Mouse (Mus musculus) stomach, embryonic 15.5 days (tissue): ENCODE measurements around the gene Pcgf1. TPM values are rescaled to one million over a fixed set of nuclear protein-coding genes. Genes with fewer than 3 reads are reported as not detected.

Source experiments
- ATAC-seq: fragments of 200-750 bp; cut with Nextera tagmentation; 2 replicates; pipeline ENCODE4 v1.8.0; 2017; ENCODE audit warnings: low read depth, moderate number of reproducible peaks, moderate TSS enrichment; ENCODE audit not compliant: insufficient read depth, low FRiP score
- H3K27ac ChIP-seq: fragments of 300-500 bp; sonication (generic); 2 replicates; pipeline ENCODE4 v1.5.1; 2015; ENCODE audit warnings: mild to moderate bottlenecking, inconsistent platforms
- H3K27me3 ChIP-seq: fragments of 300-500 bp; sonication (generic); replicated peaks from 2 replicates; pipeline ENCODE4 v1.6.1; 2015; ENCODE audit warnings: inconsistent platforms
- H3K36me3 ChIP-seq: fragments of 300-500 bp; sonication (generic); 2 replicates; pipeline ENCODE4 v1.6.1; 2015; ENCODE audit warnings: inconsistent platforms
- H3K4me1 ChIP-seq: fragments of 300-500 bp; sonication (generic); 2 replicates; pipeline ENCODE4 v1.6.1; 2015; ENCODE audit warnings: inconsistent platforms
- H3K4me2 ChIP-seq: fragments of 300-500 bp; sonication (generic); 2 replicates; pipeline ENCODE4 v1.6.1; 2015; ENCODE audit warnings: mild to moderate bottlenecking, inconsistent platforms
- H3K4me3 ChIP-seq: fragments of 300-500 bp; sonication (generic); replicated peaks from 2 replicates; pipeline ENCODE4 v1.5.1; 2015; ENCODE audit warnings: inconsistent platforms
- H3K9ac ChIP-seq: fragments of 300-500 bp; sonication (generic); 2 replicates; pipeline ENCODE4 v1.6.1; 2015; ENCODE audit warnings: inconsistent platforms
- H3K9me3 ChIP-seq: fragments of 300-500 bp; sonication (generic); 2 replicates; pipeline ENCODE4 v1.6.1; 2016; ENCODE audit warnings: inconsistent platforms
- WGBS: fragments of 180-500 bp; shearing (Covaris S2); methylation state at CpG from one replicate; pipeline ENCODE4 v1.1.7; 2015; 5-methylcytosine and 5-hydroxymethylcytosine counted together
- polyA plus RNA-seq: library from polyadenylated mRNA; unstranded; fragments of >200 nt; fragmentation: Nextera tagmentation; extraction: Ambion mirVana; gene quantifications from 2 replicates; pipeline ENCODE4 v1.2.1, GENCODE M21; 2015

The Pcgf1 gene
- polyA plus RNA-seq, 1 experiment from 2014 or later = 34.6 TPM

DNA sequence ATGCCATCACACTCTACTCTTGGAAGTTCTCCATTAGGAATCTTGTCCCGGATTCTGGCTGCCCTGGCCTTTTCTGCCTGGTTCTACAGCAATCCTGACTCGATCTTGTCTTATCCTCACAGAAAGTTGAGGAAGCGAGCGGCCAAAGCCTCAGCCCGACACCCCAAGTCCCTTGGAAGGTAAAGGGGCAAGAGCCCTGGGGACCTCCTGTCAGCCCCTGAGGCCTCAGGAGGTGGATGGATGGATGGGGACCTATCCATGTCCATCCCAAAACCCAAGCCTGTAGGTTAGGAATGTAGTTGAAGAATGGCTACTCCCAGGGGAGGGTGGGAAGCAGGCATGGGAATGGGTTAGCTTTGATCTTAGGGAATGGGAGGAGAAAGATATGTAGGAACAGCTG, 33.7 kb upstream of the Pcgf1 start:
- ATAC-seq = no peak
- H3K4me1 ChIP-seq = no peaks in the 10 kb centered on the region
- no peak overlapping the region for H3K9ac ChIP-seq
- H3K36me3 ChIP-seq = no peaks in the 10 kb centered on the region
- H3K27ac ChIP-seq = no peak overlapping the region
- no peaks in the 10 kb centered on the region for H3K27me3 ChIP-seq
- WGBS = 87% methylated on average over 5 of the region's 5 CpGs
- no peaks in the 10 kb centered on the region for H3K9me3 ChIP-seq
- no peak overlapping the region for H3K4me2 ChIP-seq
- no peak overlapping the region for H3K4me3 ChIP-seq

DNA sequence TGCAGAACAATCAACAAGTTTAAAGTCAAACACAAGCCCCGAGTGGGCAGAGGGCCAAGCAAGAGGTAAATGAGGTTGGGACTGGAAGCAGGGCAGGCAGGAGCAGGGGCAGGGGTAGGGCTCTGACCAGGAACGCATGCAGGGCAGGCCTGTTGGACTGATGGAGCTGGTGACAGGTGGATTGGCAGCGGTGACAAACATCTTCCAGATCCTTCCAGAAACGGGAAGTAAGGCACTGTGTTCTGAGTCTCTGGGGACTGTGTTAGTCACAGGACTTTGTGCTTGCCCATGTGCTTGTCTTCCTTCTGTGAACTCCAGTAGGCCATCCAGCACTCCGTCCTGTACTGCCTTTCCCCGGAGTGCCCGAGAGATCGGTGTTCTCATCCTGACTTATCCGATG, 32.9 kb upstream of the Pcgf1 start:
- no peak overlapping the region for H3K9ac ChIP-seq
- no peaks in the 10 kb centered on the region for H3K4me1 ChIP-seq
- no peak overlapping the region for H3K27ac ChIP-seq
- H3K36me3 ChIP-seq = no peaks in the 10 kb centered on the region
- 67% methylated on average over 9 of the region's 9 CpGs for WGBS
- H3K9me3 ChIP-seq = no peaks in the 10 kb centered on the region
- H3K4me3 ChIP-seq = no peak overlapping the region
- no peak for ATAC-seq
- H3K4me2 ChIP-seq = no peak overlapping the region
- no peaks in the 10 kb centered on the region for H3K27me3 ChIP-seq

DNA sequence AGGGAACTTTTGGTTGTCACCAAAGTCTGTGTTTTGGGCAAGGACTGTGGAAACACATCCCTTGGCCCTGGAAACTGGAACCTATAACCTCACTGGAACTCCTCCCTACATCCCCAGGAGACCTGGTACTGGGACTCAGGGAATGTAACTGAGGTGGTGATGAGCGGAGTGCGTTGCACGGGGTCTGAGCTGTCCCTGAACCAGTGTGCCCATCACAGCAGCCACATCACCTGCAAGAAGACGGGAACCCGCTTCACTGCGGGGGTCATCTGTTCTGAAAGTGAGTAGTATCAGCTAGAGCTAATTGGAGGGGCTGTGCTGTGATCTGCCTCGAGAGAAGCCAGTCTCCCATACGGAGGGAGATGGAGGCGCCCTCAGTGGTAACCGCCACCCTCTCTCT, 28.3 kb upstream of the Pcgf1 start:
- Histone ChIP-seq H3K9ac (no peak overlapping the region), H3K27ac (no peak overlapping the region), H3K9me3 (no peaks in the 10 kb centered on the region), H3K4me2 (no peak overlapping the region), H3K27me3 (no peaks in the 10 kb centered on the region), H3K4me3 (no peak overlapping the region), H3K4me1 (peaks cover 13% of the 10 kb centered on the region), H3K36me3 (peaks cover 12% of the 10 kb centered on the region)
- no peak for ATAC-seq
- WGBS = 73% methylated on average over 10 of the region's 10 CpGs

DNA sequence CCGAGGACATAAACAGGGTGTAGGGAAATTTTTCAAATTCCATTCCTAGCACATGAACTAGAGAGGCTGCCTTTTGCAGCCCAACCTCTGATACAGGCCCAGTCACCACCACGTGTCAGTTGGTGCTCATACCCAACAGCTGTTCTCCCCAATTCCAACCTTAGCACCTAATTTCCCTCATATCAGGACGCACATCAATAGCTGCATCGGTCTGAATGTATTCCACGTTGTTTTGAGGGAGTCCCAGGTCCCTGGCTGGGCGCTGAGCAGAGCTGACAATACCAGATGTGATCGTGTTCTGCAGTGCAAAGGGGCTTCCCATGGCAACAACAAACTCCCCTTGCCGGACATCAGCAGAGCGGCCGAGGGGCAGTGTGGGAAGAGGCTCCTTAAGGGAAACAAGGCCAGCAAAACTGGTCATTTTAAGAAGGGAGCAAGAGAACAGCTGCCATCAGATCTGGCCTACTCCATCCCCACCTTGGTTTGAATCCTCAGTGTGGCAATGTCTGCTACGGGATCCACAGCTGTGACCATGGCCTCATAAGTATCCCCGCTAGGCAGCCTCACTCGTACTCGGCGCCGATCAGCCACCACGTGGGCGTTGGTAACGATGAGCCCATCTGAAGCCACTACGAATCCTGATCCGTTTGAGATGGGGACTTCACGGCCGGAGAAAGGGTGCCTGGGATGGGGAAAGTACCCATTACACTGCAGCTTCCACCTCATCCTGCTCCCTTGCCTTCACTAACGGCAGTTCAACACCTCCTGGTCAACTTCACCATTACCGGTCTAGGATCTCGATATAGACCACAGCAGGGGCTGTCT, 24.3 kb upstream of the Pcgf1 start:
- H3K27ac ChIP-seq = peak overlapping the region; percentile 84
- H3K36me3 ChIP-seq = peaks cover 19% of the 10 kb centered on the region
- H3K4me1 ChIP-seq = peaks cover 22% of the 10 kb centered on the region
- 2% methylated on average over 26 of the region's 26 CpGs for WGBS
- H3K4me3 ChIP-seq = peak overlapping the region; percentile 85
- peak overlapping the region; percentile 82 for H3K4me2 ChIP-seq
- H3K27me3 ChIP-seq = no peaks in the 10 kb centered on the region
- ATAC-seq = no peak
- no peaks in the 10 kb centered on the region for H3K9me3 ChIP-seq
- peak overlapping the region; percentile 55 for H3K9ac ChIP-seq

DNA sequence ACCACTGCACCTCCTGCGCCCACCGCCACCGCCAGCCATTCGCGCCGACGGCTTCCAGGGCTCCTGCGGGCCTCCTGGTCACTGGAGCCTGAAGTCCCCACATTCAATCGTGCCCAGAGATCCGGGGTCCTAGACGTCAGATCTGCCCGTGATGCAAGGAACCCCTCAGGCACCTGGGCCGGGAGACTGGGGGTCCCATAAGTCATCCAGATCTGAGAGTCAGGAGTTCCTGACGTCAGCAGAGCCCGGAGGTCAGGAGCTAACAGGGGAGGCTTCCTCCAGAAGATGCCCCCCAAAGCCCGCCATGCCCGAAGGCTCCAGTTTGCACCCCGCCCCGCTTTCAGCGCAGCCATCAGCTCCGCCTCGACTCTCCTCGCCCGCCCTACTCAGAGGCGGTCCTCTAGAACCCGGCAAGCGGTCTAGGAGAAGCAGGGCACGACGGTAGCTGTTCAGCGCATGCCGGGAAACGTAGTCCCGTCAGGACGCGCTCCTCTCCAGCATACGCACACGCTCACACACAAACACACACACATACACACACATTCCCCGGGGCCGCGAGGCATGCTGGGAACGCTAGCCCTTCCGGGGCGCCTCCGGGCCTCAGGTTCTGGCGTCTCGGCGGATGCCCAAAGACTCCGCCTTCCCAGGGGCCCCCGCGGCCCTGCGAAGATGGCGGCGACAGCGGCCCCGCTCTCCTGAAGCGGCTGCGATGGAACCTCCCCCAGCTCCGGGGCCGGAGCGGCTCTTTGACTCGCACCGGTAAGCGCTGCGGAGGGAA, 23.4 kb upstream of the Pcgf1 start, which contains the start of gene Aup1:
Gene Aup1 (plus strand): TSS at position 448 of the 778 bp plus-strand sequence.
- H3K4me2 ChIP-seq = peak within 1 kb of the TSS; percentile 82
- H3K4me3 ChIP-seq = peak within 1 kb of the TSS; percentile 85
- peak within 1 kb of the TSS; percentile 94 for H3K9ac ChIP-seq
- H3K27ac ChIP-seq = peak within 1 kb of the TSS; percentile 84
- peaks cover 19% of the 10 kb centered on the region for H3K36me3 ChIP-seq
- H3K9me3 ChIP-seq = no peaks in the 10 kb centered on the region
- no peaks in the 10 kb centered on the region for H3K27me3 ChIP-seq
- ATAC-seq = peak; percentile 97
- WGBS = under 1% methylated on average over 62 of the region's 64 CpGs
- peaks cover 22% of the 10 kb centered on the region for H3K4me1 ChIP-seq

DNA sequence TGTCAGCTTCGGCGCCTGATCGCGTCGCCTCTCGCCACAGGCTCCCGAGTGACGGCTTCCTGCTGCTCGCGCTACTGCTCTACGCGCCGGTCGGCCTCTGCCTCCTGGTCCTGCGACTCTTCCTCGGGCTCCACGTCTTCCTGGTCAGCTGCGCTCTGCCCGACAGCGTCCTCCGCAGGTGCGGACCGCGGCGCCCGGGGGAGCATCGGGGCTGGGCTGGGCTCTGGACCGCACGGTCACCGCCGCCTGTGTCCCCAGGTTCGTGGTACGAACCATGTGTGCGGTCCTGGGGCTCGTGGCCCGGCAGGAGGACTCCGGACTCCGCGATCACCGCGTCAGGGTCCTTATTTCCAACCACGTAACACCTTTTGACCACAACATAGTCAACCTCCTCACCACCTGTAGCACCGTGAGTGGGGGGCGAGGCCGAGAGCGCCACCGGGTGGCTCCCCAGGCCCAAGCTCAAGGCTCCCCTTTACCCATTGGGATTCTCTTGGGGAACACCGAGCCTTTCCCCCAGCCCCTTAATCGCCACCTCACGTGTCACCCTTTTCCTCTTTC, 22.7 kb upstream of the Pcgf1 start, which contains the start of gene Htra2:
Gene Htra2 (minus strand): TSS at position 403 of the 561 bp plus-strand sequence.
- Histone ChIP-seq H3K4me3 (peak within 1 kb of the TSS; percentile 85), H3K9me3 (no peaks in the 10 kb centered on the region), H3K9ac (peak within 1 kb of the TSS; percentile 94), H3K27me3 (no peaks in the 10 kb centered on the region), H3K36me3 (peaks cover 19% of the 10 kb centered on the region), H3K4me2 (peak within 1 kb of the TSS; percentile 82), H3K4me1 (peaks cover 22% of the 10 kb centered on the region), H3K27ac (peak within 1 kb of the TSS; percentile 84)
- WGBS = under 1% methylated on average over 50 of the region's 50 CpGs
- ATAC-seq = no peak

DNA sequence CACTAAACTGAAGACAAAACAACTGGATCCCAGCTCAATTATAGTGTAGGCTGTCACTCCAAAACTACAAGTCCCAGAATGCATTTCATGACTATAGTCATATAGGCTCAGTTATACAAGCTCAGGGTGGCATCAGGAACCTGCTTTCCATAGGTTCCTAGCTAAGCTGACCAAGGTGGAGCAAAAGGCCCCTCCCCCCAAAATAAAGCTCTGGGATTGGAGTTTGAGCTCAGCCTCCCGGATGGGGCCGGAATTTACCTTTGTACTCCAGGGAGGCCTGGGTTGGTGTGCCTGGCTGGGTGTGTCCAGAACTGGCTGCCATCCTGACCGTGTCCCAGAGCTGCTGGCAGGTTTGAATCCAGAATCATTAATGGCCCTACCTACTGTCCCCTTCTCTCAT, 19.9 kb upstream of the Pcgf1 start, which contains the start of gene Dqx1:
Gene Dqx1 (plus strand): TSS at position 55 of the 400 bp plus-strand sequence.
- H3K4me2 ChIP-seq = peak within 1 kb of the TSS; percentile 35
- H3K27me3 ChIP-seq = peaks cover 18% of the 10 kb centered on the region
- peak within 1 kb of the TSS; percentile 22 for H3K4me3 ChIP-seq
- peaks cover 18% of the 10 kb centered on the region for H3K4me1 ChIP-seq
- H3K9ac ChIP-seq = no peak within 1 kb of the TSS
- WGBS = 40% methylated on average over 3 of the region's 3 CpGs
- H3K27ac ChIP-seq = peak within 1 kb of the TSS; percentile 32; the same call in 1 of the 2 replicates
- ATAC-seq = peak; percentile 49
- H3K9me3 ChIP-seq = no peaks in the 10 kb centered on the region
- H3K36me3 ChIP-seq = peaks cover 7% of the 10 kb centered on the region

DNA sequence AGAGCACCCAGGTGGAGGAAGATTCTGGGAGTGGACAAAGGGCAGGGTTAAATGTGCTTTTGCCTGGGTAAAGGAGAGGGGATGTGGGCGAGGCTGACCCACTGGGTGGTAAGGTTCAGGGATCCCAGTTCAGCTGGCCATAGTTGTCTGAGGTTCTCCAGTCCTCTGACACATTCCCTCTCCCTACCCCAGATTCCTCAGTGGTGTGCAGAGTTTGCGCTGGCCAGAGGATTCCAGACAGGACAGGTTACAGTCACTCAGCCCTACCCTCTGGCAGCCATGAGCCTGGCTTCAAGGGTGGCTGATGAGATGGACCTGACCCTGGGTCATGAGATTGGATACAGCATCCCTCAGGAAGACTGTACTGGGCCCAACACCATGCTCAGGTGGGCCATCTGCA, 18.9 kb upstream of the Pcgf1 start:
- Histone ChIP-seq H3K27me3 (peaks cover 27% of the 10 kb centered on the region), H3K4me3 (0 out of 2 replicates have a peak overlapping the region, but pooled peaks have one; percentile 22), H3K9me3 (no peaks in the 10 kb centered on the region), H3K4me2 (peak overlapping the region; percentile 35; the same call in 1 of the 2 replicates), H3K9ac (no peak overlapping the region), H3K36me3 (peaks cover 7% of the 10 kb centered on the region), H3K27ac (no peak overlapping the region), H3K4me1 (peaks cover 10% of the 10 kb centered on the region)
- 87% methylated on average over 2 of the region's 2 CpGs for WGBS
- ATAC-seq = no peak

DNA sequence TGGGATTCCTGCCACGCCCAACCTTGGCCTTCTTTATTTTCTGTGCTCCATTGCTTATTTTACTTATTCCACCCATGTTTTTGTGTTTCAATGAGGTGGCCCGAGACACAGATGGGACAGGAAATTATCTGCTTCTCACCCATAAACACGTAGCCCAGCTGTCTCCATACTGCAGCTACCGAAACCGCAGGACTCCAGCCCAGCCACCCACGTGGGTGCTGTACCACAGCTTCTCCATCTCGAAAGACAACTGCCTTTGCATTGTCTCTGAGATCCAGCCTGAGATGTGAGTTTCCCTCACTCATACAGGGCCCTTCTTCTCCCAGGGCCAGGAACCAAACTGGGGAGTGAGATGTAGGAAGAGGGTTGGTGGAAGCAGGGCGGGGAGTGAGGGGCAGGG, 11.7 kb upstream of the Pcgf1 start:
- no peak for ATAC-seq
- H3K4me1 ChIP-seq = peaks cover 24% of the 10 kb centered on the region
- H3K36me3 ChIP-seq = no peaks in the 10 kb centered on the region
- 32% methylated on average over 8 of the region's 8 CpGs for WGBS
- no peak overlapping the region for H3K27ac ChIP-seq
- H3K9me3 ChIP-seq = no peaks in the 10 kb centered on the region
- no peak overlapping the region for H3K4me3 ChIP-seq
- H3K9ac ChIP-seq = no peak overlapping the region
- H3K4me2 ChIP-seq = no peak overlapping the region
- H3K27me3 ChIP-seq = peaks cover 93% of the 10 kb centered on the region

DNA sequence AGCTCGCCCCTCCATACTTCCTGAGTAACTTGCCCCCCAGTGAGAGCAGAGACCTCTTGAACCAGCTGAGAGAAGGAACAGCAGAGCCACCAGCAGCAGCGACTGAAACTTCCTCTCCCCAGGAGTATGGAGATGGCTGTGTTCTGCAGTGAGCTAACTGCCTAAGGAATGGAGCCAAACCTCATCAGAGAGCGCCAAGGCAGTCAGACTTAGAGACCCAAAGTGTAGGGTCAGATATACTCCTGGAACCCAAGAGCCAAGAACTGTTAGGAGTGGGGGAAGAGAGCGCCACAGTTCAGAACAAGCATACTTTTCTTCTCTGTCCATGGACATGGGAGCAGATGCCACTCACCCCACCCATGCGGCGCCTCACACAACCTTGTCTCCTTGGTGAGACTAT, 11.2 kb upstream of the Pcgf1 start:
- Histone ChIP-seq H3K4me1 (peaks cover 28% of the 10 kb centered on the region), H3K27ac (no peak overlapping the region), H3K36me3 (no peaks in the 10 kb centered on the region), H3K4me2 (no peak overlapping the region), H3K9ac (no peak overlapping the region), H3K4me3 (no peak overlapping the region), H3K9me3 (no peaks in the 10 kb centered on the region), H3K27me3 (peaks cover 93% of the 10 kb centered on the region)
- ATAC-seq = no peak
- WGBS = 24% methylated on average over 6 of the region's 6 CpGs

DNA sequence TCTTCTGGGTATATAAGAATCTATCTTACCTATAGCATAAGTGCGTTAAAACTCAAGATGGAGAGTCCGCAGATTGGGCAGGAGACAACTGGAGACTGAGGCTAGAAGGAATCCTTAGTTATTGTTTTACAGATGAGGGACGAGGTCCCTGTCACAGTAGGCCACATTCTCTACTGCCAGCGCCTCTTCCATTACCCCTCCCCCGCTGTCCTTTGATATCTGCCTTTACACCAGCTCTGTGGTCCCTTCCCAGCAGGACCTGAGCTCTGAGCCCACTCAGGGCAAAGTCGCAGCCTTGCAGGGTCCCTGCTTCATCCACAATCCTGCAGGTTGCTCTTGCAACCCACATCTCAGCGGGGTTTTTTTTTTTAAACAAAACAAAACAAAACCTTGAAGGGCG, 9.4 kb upstream of the Pcgf1 start:
- H3K4me3 ChIP-seq = peak overlapping the region; percentile 28
- H3K27ac ChIP-seq = no peak overlapping the region
- no peak for ATAC-seq
- no peaks in the 10 kb centered on the region for H3K36me3 ChIP-seq
- peaks cover 94% of the 10 kb centered on the region for H3K27me3 ChIP-seq
- peaks cover 28% of the 10 kb centered on the region for H3K4me1 ChIP-seq
- WGBS = 9% methylated on average over 8 of the region's 8 CpGs
- H3K4me2 ChIP-seq = peak overlapping the region; percentile 56
- no peaks in the 10 kb centered on the region for H3K9me3 ChIP-seq
- H3K9ac ChIP-seq = no peak overlapping the region
